Mouse (Mus musculus) heart, postnatal 0 days (tissue): ENCODE results near the gene Gfer. TPM values are rescaled to one million over a fixed set of nuclear protein-coding genes. Genes with fewer than 3 reads are reported as not detected.
"Not testable (repeated sequence)": the region's sequence is repeated elsewhere in the genome, so short reads cannot be mapped to it uniquely, and the experiment has no call there.

Source experiments
- ATAC-seq: fragments of 200-750 bp; cut with Nextera tagmentation; 2 replicates; pipeline ENCODE4 v1.8.0; 2017; ENCODE audit warnings: low read depth, moderate number of reproducible peaks, moderate library complexity; ENCODE audit not compliant: insufficient read depth
- DNase-seq: peaks from one replicate; pipeline ENCODE4 v3.0.0-alpha.2; 2016; ENCODE audit warnings: low spot score
- H3K27ac ChIP-seq: fragments of 300-500 bp; sonication (generic); 2 replicates; pipeline ENCODE4 v1.5.1; 2014; ENCODE audit warnings: low read depth, mild to moderate bottlenecking
- H3K27me3 ChIP-seq: fragments of 300-500 bp; sonication (generic); 2 replicates; pipeline ENCODE4 v1.6.1; 2014; ENCODE audit warnings: low read length, mixed read lengths; ENCODE audit not compliant: control insufficient read depth, insufficient read depth
- H3K36me3 ChIP-seq: fragments of 300-500 bp; sonication (generic); replicated peaks from 2 replicates; pipeline ENCODE4 v1.6.1; 2014; ENCODE audit warnings: low read length, mixed read lengths; ENCODE audit not compliant: control insufficient read depth, insufficient read depth
- H3K4me1 ChIP-seq: fragments of 300-500 bp; sonication (generic); 2 replicates; pipeline ENCODE4 v1.6.1; 2014; ENCODE audit warnings: antibody characterized with exemption; ENCODE audit not compliant: control insufficient read depth, insufficient read depth
- H3K4me2 ChIP-seq: fragments of 300-500 bp; sonication (generic); 2 replicates; pipeline ENCODE4 v1.6.1; 2014; ENCODE audit warnings: low read depth, mild to moderate bottlenecking, low read length, moderate library complexity
- H3K4me3 ChIP-seq: fragments of 300-500 bp; sonication (generic); 2 replicates; pipeline ENCODE4 v1.5.1; 2014; ENCODE audit warnings: low read depth, low read length
- H3K9ac ChIP-seq: fragments of 300-500 bp; sonication (generic); replicated peaks from 2 replicates; pipeline ENCODE4 v1.6.1; 2014; ENCODE audit warnings: low read depth, low read length, mixed read lengths
- H3K9me3 ChIP-seq: fragments of 300-500 bp; sonication (generic); replicated peaks from 2 replicates; pipeline ENCODE4 v1.6.1; 2016; ENCODE audit warnings: low read length; ENCODE audit not compliant: control insufficient read depth
- CTCF ChIP-seq: IDR thresholded peaks from 2 replicates; pipeline ENCODE4 v1.5.1; 2016; ENCODE audit warnings: antibody characterized with exemption, control low read depth, low read depth
- EP300 ChIP-seq: IDR thresholded peaks from 2 replicates; pipeline ENCODE4 v1.6.1; 2016; ENCODE audit warnings: antibody characterized with exemption, low read depth
- WGBS: fragments of 180-500 bp; shearing (Covaris S2); extraction: QIAGEN DNeasy Blood & Tissue Kit; methylation state at CpG from one replicate; pipeline ENCODE4 v1.1.7; 2014; 5-methylcytosine and 5-hydroxymethylcytosine counted together
- polyA plus RNA-seq: library from polyadenylated mRNA; unstranded; fragments of >200 nt; fragmentation: Nextera tagmentation; extraction: Ambion mirVana; gene quantifications from 2 replicates; pipeline ENCODE4 v1.2.1, GENCODE M21; 2015
- total RNA-seq: library from RNA; depleted of rRNA; stranded (reverse); fragments of >200 nt; gene quantifications from 2 replicates; pipeline ENCODE4 v1.2.3, GENCODE M21; 2014; ENCODE audit warnings: low replicate concordance

The Gfer gene
- total and polyA plus RNA-seq, 2 experiments from 2014 or later, result 25.1 to 31.6 TPM

DNA sequence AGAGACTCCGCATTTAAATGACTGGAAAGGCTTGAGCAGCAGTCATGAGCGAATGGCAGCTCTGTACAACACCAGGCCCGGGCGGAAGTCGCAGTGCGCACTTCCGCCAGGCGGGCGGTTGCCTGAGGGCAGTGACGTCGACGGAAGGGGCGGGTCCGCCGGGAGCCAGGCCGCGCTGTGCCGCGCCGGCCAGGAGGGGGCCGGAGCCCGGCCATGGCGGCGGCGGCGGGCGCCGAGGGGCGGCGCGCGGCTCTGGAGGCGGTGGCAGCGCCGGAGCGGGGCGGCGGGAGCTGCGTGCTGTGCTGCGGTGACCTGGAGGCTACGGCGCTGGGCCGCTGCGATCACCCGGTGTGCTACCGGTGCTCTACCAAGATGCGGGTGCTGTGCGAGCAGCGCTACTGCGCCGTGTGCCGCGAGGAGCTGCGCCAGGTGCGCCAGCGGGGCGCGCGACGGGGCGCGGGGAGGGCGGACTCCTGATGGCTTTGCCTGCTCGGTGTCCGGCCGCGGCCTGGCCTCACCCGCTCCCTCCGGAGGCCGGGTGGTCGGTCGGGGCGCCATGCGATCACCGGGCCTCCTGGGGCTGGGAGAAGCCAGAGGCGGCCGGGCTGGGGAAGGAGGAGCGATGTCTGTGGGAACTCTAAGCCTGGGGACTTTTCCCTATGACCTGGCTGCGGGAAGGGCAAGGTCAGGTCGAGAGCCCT, 26.3 kb downstream of the Gfer start, which contains the start of gene Zfp598:
Gene Zfp598, plus strand, starts transcription at position 143 of the 701 bp plus-strand sequence.
- WGBS, result under 1% methylated on average over 71 of the region's 80 CpGs
- H3K27me3 ChIP-seq, result no peaks in the 10 kb centered on the region
- ATAC-seq (peak; percentile 97), DNase-seq (peak; percentile 92)
- peak within 1 kb of the TSS; percentile 92 for H3K4me2 ChIP-seq
- H3K4me3 ChIP-seq, result peak within 1 kb of the TSS; percentile 81
- no peaks in the 10 kb centered on the region for H3K36me3 ChIP-seq
- H3K9ac ChIP-seq, result peak within 1 kb of the TSS; percentile 88
- H3K4me1 ChIP-seq, result peaks cover 29% of the 10 kb centered on the region
- H3K27ac ChIP-seq, result peak within 1 kb of the TSS; percentile 77
- TF ChIP-seq CTCF, result no peak
- TF ChIP-seq EP300, result peak; percentile 41; the same call in 1 of the 2 replicates
- no peaks in the 10 kb centered on the region for H3K9me3 ChIP-seq

DNA sequence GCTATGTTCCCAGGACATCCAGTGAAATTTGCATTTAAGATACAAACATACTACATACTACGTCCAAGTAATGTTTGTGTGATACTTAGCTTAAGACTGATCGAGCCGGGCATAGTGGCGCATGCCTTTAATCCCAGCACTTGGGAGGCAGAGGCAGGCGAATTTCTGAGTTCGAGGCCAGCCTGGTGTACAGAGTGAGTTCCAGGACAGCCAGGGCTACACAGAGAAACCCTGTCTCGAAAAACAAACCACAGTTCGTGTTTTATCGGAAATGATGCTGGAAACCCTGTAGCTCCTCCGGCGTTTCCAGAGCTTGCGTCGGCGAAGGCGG, 26.8 kb downstream of the Gfer start:
- Histone ChIP-seq H3K27ac (peak overlapping the region; percentile 77), H3K4me2 (peak overlapping the region; percentile 92), H3K4me1 (peaks cover 29% of the 10 kb centered on the region), H3K4me3 (peak overlapping the region; percentile 81), H3K9ac (peak overlapping the region; percentile 88)
- H3K36me3 ChIP-seq, ATAC-seq, H3K9me3 ChIP-seq, H3K27me3 ChIP-seq, DNase-seq: not testable (repeated sequence)
- WGBS, result 6% methylated on average over 15 of the region's 15 CpGs

DNA sequence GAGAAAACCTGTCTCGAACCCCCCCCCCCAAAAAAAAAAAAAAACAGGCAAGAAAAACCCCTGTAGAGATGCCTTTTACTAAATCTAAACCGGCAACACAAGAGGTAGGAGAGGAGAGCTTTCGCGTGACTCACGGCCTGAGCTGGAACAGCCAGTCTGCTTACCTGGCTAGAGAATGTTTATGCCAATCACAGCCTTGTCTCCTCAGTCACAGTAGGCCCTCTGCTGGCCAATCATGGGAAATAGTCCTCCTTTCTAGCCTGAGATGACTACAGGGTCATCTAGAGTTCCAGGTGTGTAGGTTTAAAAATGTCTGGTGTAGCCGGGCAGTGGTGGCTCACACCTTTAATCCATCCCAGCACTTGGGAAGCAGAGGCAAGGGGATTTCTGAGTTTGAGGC, 28.5 kb downstream of the Gfer start:
- peak; percentile 62 for DNase-seq
- Histone ChIP-seq H3K4me1 (peaks cover 27% of the 10 kb centered on the region), H3K4me2 (no peak overlapping the region), H3K4me3 (no peak overlapping the region), H3K9me3 (no peaks in the 10 kb centered on the region), H3K27ac (no peak overlapping the region), H3K36me3 (no peaks in the 10 kb centered on the region), H3K9ac (no peak overlapping the region), H3K27me3 (no peaks in the 10 kb centered on the region)
- TF ChIP-seq EP300, result no peak
- TF ChIP-seq CTCF, result peak; percentile 75
- no peak for ATAC-seq
- WGBS, result 19% methylated on average over 6 of the region's 6 CpGs

DNA sequence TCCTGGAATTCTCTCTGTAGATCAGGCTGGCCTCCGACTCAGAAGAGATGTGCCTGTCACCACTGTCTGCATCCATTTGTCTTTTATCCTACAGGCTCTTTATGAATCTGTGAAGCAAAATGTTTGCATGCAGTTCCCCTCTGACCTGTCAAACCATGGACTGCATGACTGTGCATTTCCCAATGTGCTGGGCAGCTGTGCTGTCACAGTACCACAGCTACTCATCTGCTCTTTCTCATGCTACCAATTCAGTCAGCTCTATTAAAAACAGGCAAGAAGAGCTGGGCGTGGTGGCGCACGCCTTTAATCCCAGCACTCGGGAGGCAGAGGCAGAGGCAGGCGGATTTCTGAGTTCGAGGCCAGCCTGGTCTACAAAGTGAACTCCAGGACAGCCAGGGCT, 28.9 kb downstream of the Gfer start:
- not testable (repeated sequence) for H3K36me3 ChIP-seq, DNase-seq, H3K27ac ChIP-seq, H3K4me2 ChIP-seq, ATAC-seq, H3K9ac ChIP-seq, H3K4me3 ChIP-seq, H3K27me3 ChIP-seq, H3K9me3 ChIP-seq
- 54% methylated on average over 7 of the region's 7 CpGs for WGBS
- H3K4me1 ChIP-seq, result peaks cover 23% of the 10 kb centered on the region

DNA sequence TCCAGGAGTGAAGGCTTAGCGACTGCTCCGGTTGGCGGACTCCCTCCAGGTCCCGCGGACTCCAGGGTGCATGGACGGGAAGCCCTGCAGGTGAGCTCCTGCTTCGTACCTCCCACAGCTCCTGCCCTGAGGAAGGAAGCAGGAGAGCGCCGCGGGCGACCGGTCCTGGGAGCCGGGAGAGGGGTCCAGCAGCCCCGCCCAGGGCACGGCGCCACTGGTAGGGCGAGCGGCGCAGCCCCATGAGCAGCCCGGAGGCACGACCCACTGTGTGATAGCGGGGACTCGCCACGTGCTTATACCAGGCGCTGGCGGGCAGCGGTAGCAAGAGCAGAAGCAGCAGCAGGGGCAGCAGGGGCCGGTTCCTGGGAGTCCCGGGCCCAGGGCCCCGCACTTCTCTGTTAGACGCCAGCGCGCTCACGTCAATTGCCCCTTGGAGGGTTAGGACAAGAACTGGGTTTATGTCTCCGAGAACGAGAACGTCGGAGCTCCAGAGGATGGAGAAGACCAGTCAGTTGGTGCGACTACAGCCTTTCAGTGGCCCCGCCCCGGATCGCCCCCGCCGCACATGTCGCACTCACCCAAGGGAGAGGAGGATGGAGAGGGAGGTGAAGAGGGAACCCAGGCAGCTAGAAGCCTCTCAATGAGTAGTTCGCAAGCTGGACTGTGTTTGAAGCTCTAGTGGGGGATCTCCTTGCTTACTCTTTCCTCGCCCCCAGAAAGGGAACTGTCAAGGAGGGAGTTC, 37.8 kb downstream of the Gfer start, which contains the start of gene Npw:
Gene Npw, minus strand, starts transcription at position 441 of the 742 bp plus-strand sequence.
- Histone ChIP-seq H3K36me3 (no peaks in the 10 kb centered on the region), H3K4me1 (peaks cover 7% of the 10 kb centered on the region; the same call in 1 of the 2 replicates), H3K4me3 (peak within 1 kb of the TSS; percentile 36), H3K27me3 (peaks cover 43% of the 10 kb centered on the region), H3K4me2 (peak within 1 kb of the TSS; percentile 59), H3K9ac (peak within 1 kb of the TSS; percentile 35; the same call in 1 of the 2 replicates), H3K9me3 (no peaks in the 10 kb centered on the region), H3K27ac (no peak within 1 kb of the TSS)
- TF ChIP-seq CTCF (no peak), EP300 (no peak)
- WGBS, result 2% methylated on average over 47 of the region's 47 CpGs
- DNase-seq (no peak), ATAC-seq (peak; percentile 42)
